Mouse (Mus musculus): Measurements from ENCODE around the gene Gm5741. TPM values are rescaled to one million over a fixed set of nuclear protein-coding genes. Genes with fewer than 3 reads are reported as not detected.

The Gm5741 gene
- total and polyA plus RNA-seq, 3 experiments, result 1.0 to 1.8 TPM; not detected in 1

DNA sequence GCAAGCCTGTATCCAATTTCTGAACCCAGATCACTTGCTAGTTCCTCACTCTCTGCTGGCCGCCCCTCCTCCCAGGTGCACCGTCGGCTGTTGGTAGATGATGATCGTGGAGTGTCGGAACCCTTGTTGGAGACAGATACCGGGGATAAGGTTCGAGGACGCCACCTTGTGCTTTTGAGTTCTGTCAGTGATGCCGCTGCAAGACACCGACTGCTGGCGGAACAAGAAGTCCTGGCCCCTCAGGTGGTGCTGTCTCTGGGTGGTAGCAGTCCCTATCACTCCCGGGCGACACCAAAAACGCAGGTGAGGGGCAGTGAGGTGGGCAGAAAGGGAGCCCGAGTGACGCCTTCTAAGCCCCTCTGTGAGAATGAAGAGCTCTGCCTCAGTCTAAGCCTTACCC is 28.4 kb upstream of the Gm5741 start:
- H3K4me1 ChIP-seq (ENCODE audit: insufficient read depth, low read depth, low read length), result peaks cover 12% of the 10 kb centered on the region
- DNase-seq (ENCODE audit: low spot score) (no peak), ATAC-seq (ENCODE audit: extremely low read depth, insufficient number of reproducible peaks, low FRiP score, poor library complexity, severe bottlenecking) (no peak)
- no peak overlapping the region for H3K4me3 ChIP-seq (ENCODE audit: low read depth, low read length)
- peaks cover 84% of the 10 kb centered on the region for H3K36me3 ChIP-seq (replicated peaks)
- TF ChIP-seq CTCF (IDR thresholded peaks at IDR 0.05; ENCODE audit: low read depth, low read length) (no peak), TAL1 (conservative IDR thresholded peaks at IDR 0.05; ENCODE audit: low read depth, low read length) (no peak), POLR2AphosphoS5 (IDR thresholded peaks at IDR 0.05; ENCODE audit: insufficient replicate concordance, low read depth, low read length) (no peak), GATA2 (IDR thresholded peaks at IDR 0.05; ENCODE audit: borderline replicate concordance, low read depth, low read length) (no peak), GATA1 (IDR thresholded peaks at IDR 0.05; ENCODE audit: borderline replicate concordance, low read length) (no peak)
- no peaks in the 10 kb centered on the region for H3K9me3 ChIP-seq (replicated peaks)
- H3K27me3 ChIP-seq (ENCODE audit: insufficient read depth, low read length), result no peaks in the 10 kb centered on the region

DNA sequence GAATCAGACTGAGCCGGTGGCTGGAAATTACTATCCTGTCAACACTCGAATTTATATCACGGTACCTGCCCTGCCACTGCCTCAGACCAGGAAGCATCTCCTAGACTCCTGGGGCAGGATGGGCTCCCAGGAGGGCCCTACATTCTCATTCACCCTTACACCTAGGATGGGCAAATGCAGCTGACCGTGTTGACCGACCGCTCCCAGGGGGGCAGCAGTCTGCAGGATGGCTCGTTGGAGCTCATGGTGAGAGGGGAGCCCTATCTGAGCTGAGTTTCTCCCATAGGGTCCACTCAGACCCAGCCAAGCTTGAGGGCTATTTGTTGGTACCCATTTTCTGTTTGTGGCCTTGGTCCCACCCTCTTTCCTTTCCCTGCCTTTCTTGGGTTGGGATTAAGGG is 27.8 kb upstream of the Gm5741 start:
- no peak for DNase-seq (ENCODE audit: low spot score)

GRCm38 (mm10) chr8:85095051-85095450 is 27.3 kb upstream of the Gm5741 start:
- Histone ChIP-seq H3K36me3 (replicated peaks) (peaks cover 90% of the 10 kb centered on the region), H3K4me3 (ENCODE audit: low read depth, low read length) (no peak overlapping the region), H3K9me3 (replicated peaks) (no peaks in the 10 kb centered on the region), H3K27me3 (ENCODE audit: insufficient read depth, low read length) (no peaks in the 10 kb centered on the region), H3K4me1 (ENCODE audit: insufficient read depth, low read depth, low read length) (peaks cover 11% of the 10 kb centered on the region; the same call in 1 of the 2 replicates)
- no peak for ATAC-seq (ENCODE audit: extremely low read depth, insufficient number of reproducible peaks, low FRiP score, poor library complexity, severe bottlenecking)
- no peak for TF ChIP-seq CTCF (IDR thresholded peaks at IDR 0.05; ENCODE audit: low read depth, low read length)
- TF ChIP-seq TAL1 (conservative IDR thresholded peaks at IDR 0.05; ENCODE audit: low read depth, low read length), result no peak
- no peak for TF ChIP-seq POLR2AphosphoS5 (IDR thresholded peaks at IDR 0.05; ENCODE audit: insufficient replicate concordance, low read depth, low read length)
- no peak for TF ChIP-seq GATA1 (IDR thresholded peaks at IDR 0.05; ENCODE audit: borderline replicate concordance, low read length)
- TF ChIP-seq GATA2 (IDR thresholded peaks at IDR 0.05; ENCODE audit: borderline replicate concordance, low read depth, low read length), result no peak
- no peak for DNase-seq (ENCODE audit: low spot score)

More for the DNA sequence above, 27.8 kb upstream of the Gm5741 start:
- no peak for ATAC-seq (ENCODE audit: extremely low read depth, insufficient number of reproducible peaks, low FRiP score, poor library complexity, severe bottlenecking)
- TF ChIP-seq TAL1 (conservative IDR thresholded peaks at IDR 0.05; ENCODE audit: low read depth, low read length) (no peak), GATA1 (IDR thresholded peaks at IDR 0.05; ENCODE audit: borderline replicate concordance, low read length) (no peak)
- no peaks in the 10 kb centered on the region for H3K9me3 ChIP-seq (replicated peaks)
- H3K27me3 ChIP-seq (ENCODE audit: insufficient read depth, low read length), result no peaks in the 10 kb centered on the region
- peaks cover 90% of the 10 kb centered on the region for H3K36me3 ChIP-seq (replicated peaks)
- peaks cover 14% of the 10 kb centered on the region for H3K4me1 ChIP-seq (ENCODE audit: insufficient read depth, low read depth, low read length)
- H3K4me3 ChIP-seq (ENCODE audit: low read depth, low read length), result no peak overlapping the region

- Histone ChIP-seq H3K36me3 (replicated peaks) (peaks cover 90% of the 10 kb centered on the region), H3K4me3 (ENCODE audit: low read depth, low read length) (no peak overlapping the region), H3K27me3 (ENCODE audit: insufficient read depth, low read length) (no peaks in the 10 kb centered on the region), H3K4me1 (ENCODE audit: insufficient read depth, low read depth, low read length) (peaks cover 9% of the 10 kb centered on the region; the same call in 1 of the 2 replicates), H3K9me3 (replicated peaks) (no peaks in the 10 kb centered on the region)
- ATAC-seq (ENCODE audit: extremely low read depth, insufficient number of reproducible peaks, low FRiP score, poor library complexity, severe bottlenecking) (no peak), DNase-seq (ENCODE audit: low spot score) (no peak)
- TF ChIP-seq GATA2 (IDR thresholded peaks at IDR 0.05; ENCODE audit: borderline replicate concordance, low read depth, low read length), result no peak
- TF ChIP-seq CTCF (IDR thresholded peaks at IDR 0.05; ENCODE audit: low read depth, low read length), result no peak
- no peak for TF ChIP-seq GATA1 (IDR thresholded peaks at IDR 0.05; ENCODE audit: borderline replicate concordance, low read length)
- no peak for TF ChIP-seq POLR2AphosphoS5 (IDR thresholded peaks at IDR 0.05; ENCODE audit: insufficient replicate concordance, low read depth, low read length)
- TF ChIP-seq TAL1 (conservative IDR thresholded peaks at IDR 0.05; ENCODE audit: low read depth, low read length), result no peak
Measured at GRCm38 (mm10) chr8:85091526-85092090, 23.8 kb upstream of the Gm5741 start.

DNA sequence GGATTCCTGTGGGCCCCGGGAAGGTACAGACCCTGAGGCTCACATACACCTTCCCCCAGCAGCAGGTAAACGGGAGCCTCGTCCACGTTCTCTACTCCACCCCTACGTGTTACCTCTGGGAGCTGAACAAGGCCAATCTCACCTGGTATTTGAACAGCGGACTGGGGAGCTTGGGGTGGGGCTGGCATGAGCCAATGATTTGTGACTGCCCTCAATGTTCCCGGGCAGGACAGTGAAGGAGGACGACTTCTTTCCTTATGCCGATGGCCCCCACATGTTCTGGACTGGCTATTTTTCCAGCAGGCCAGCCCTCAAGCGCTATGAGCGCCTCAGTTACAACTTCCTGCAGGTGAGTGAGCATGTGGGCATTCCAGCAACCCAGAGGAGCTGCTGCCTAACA is 23.1 kb upstream of the Gm5741 start:
- Histone ChIP-seq H3K9me3 (replicated peaks) (no peaks in the 10 kb centered on the region), H3K27me3 (ENCODE audit: insufficient read depth, low read length) (no peaks in the 10 kb centered on the region), H3K4me3 (ENCODE audit: low read depth, low read length) (no peak overlapping the region), H3K36me3 (replicated peaks) (peaks cover 87% of the 10 kb centered on the region), H3K4me1 (ENCODE audit: insufficient read depth, low read depth, low read length) (peaks cover 11% of the 10 kb centered on the region)
- no peak for ATAC-seq (ENCODE audit: extremely low read depth, insufficient number of reproducible peaks, low FRiP score, poor library complexity, severe bottlenecking)
- TF ChIP-seq CTCF (IDR thresholded peaks at IDR 0.05; ENCODE audit: low read depth, low read length), result no peak
- TF ChIP-seq TAL1 (conservative IDR thresholded peaks at IDR 0.05; ENCODE audit: low read depth, low read length), result no peak
- TF ChIP-seq POLR2AphosphoS5 (IDR thresholded peaks at IDR 0.05; ENCODE audit: insufficient replicate concordance, low read depth, low read length), result no peak
- TF ChIP-seq GATA2 (IDR thresholded peaks at IDR 0.05; ENCODE audit: borderline replicate concordance, low read depth, low read length), result no peak
- TF ChIP-seq GATA1 (IDR thresholded peaks at IDR 0.05; ENCODE audit: borderline replicate concordance, low read length), result no peak
- no peak for DNase-seq (ENCODE audit: low spot score)

DNA sequence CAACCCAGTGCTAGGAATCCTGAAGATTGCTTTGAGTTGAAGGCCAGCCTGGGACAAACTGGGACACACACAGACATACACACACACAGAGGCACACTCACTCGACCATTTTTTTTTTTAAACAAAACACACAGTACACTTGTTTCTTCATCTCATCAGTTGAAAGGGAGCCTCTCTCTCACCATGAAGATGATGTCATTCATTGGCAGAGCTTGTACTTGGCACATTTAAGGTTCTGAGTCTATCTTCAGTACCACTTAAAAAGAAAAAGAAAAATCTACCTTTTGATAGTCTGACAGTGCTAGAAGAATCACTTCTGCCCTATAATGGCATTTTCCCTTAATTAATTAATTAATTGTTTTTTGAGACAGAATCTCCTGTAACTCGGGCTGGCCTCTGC is 21.0 kb upstream of the Gm5741 start:
- Histone ChIP-seq H3K4me3 (ENCODE audit: low read depth, low read length) (no peak overlapping the region), H3K9me3 (replicated peaks) (no peaks in the 10 kb centered on the region), H3K27me3 (ENCODE audit: insufficient read depth, low read length) (no peaks in the 10 kb centered on the region), H3K4me1 (ENCODE audit: insufficient read depth, low read depth, low read length) (peaks cover 30% of the 10 kb centered on the region), H3K36me3 (replicated peaks) (peaks cover 80% of the 10 kb centered on the region)
- DNase-seq (ENCODE audit: low spot score), result no peak
- TF ChIP-seq POLR2AphosphoS5 (IDR thresholded peaks at IDR 0.05; ENCODE audit: insufficient replicate concordance, low read depth, low read length) (no peak), GATA2 (IDR thresholded peaks at IDR 0.05; ENCODE audit: borderline replicate concordance, low read depth, low read length) (no peak), CTCF (IDR thresholded peaks at IDR 0.05; ENCODE audit: low read depth, low read length) (no peak), TAL1 (conservative IDR thresholded peaks at IDR 0.05; ENCODE audit: low read depth, low read length) (no peak), GATA1 (IDR thresholded peaks at IDR 0.05; ENCODE audit: borderline replicate concordance, low read length) (no peak)
- ATAC-seq (ENCODE audit: extremely low read depth, insufficient number of reproducible peaks, low FRiP score, poor library complexity, severe bottlenecking), result no peak

Measured in G1E (cell line).